Mouse (Mus musculus) heart, postnatal 36 days (tissue): ENCODE measurements around the gene Secisbp2. TPM values are rescaled to one million over a fixed set of nuclear protein-coding genes. Genes with fewer than 3 reads are reported as not detected.
"Not testable (repeated sequence)": the region's sequence is repeated elsewhere in the genome, so short reads cannot be mapped to it uniquely, and the experiment has no call there.

Experiments used
- DNase-seq, 2 experiments: peaks; one replicate each; pipeline ENCODE4 v3.0.0; 2021 to 2022
- intact Hi-C: fragments of 180-260 bp; cut with DNase I; formaldehyde crosslinking; loops from one replicate; pipeline ENCODE4 v1.15.1; 2025
- total RNA-seq, 2 experiments: library from RNA; stranded (reverse); gene quantifications; 2 replicates each; pipeline ENCODE4 v1.2.3; 2021

Gene Secisbp2
- total RNA-seq, 2 experiments from 2014 or later = 12.6 to 14.2 TPM

DNA sequence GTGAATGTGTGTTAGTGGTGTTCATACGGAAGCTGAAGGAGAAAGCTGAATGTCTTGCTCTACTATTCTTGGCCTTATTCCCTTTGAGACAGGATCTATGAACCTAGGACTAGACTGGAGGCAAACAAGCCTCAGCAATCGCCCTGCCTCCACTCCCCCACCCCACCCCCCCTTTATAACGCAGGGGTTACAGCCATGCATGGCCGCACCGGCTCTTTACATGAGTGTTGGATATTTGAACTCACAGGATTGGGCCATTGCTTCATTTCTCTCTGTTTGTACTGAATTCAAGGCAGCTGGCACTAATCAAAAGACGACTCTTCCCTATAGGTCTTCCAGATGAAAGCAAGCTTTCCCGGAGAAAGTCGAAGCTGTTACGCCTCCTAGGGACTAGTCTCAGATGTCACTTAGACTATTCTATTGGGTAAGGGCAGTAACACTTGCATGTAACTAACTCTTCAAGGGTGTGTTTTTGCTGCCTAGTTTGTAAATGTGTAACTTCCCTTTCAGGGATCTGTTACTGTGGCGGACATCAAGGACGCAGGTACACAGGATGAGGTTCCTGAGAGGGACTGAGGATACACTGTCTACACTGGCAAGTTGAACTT, 9.2 kb upstream of the Secisbp2 start:
- intact Hi-C loops = no loop called here
- no peak for DNase-seq

DNA sequence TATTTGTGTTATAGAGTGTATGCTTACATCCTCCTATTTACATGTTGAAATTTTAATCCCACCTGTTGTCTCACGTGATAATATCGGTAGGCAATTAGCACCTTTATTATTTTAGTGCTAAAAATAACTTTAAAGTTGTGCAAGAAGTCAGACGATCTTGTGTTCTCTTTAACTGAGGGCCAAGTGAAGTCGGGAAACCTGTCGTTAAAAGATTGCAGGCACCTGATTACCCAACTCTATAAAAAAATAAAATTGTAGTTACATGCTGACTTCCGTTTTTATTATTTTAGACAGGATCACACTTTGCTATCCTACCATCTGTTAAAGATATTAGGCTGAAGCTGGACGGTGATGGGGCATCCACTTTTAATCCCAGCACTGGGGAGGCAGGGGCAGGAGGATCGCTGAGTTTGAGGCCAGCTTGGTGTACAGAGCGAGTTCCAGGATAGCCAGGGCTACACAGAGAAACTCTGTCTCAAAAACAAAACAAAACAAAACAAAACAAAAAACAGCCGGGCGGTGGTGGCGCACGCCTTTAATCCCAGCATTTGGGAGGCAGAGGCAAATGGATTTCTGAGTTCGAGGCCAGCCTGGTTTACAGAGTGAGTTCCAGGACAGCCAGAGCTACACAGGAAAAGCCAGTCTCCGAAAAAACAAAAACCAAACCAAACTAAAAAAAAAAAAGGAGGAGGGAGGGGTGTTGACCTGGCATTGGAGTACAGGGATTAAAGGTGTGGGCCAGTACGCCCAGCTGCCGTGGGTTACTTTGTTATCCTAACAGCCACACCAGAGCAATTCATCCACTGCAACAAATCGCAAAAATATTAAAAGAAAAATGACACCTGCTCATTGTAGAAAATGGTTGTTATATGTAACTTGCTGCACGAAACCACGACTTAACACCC, 7.3 kb upstream of the Secisbp2 start:
- DNase-seq = no peak

DNA sequence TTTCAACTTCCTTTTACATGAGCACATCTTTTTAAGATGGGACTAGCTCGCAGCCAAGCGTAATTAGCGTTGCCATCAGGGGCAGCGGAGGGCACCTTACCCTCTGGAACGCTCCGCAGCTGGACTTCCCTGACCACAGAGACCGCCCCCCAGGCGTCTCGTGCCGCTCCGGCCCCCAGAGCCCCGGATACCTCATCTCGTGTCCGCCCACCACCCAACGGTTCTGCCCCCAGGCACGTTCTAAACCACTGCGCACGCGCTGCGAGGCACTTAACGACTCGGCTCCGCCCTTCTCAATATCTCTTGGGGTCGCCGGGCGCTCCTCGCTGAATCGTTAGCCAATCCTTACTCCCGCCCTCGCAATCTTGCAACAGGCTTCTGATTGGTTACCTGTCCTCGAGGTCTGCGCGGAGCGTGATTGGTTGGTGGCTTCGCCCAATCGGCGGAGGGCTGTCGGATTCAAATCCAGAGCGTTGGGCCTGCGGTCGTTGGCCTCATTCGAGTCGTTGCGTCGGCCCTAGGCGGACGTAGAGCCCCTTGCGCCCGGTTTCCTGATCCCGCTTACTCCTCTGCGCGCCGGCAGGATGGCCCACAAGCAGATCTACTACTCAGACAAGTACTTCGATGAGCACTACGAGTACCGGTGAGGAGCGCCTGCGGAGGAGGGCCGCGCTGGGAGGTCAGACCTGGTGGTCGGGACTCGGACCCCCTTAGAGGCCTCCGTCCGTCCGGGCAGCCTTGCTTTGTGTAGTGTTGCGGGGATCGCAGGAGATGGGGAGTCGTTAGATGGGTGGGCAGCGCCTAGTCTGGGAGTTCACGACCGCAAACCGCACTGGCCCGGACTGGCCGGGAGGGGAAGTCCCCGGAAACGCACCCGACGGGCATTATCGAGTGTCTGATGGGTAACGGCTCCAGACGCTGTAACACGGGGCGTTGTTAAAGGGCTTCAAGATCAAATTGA, 6.4 kb upstream of the Secisbp2 start, which contains the start of gene Cks2:
Gene Cks2 (plus strand): TSS at position 404 of the 961 bp plus-strand sequence.
- DNase-seq = peak; percentile 92 to 93
- intact Hi-C loops = no loop called here

More for the DNA sequence above, 7.3 kb upstream of the Secisbp2 start:
- intact Hi-C loops = no loop called here

DNA sequence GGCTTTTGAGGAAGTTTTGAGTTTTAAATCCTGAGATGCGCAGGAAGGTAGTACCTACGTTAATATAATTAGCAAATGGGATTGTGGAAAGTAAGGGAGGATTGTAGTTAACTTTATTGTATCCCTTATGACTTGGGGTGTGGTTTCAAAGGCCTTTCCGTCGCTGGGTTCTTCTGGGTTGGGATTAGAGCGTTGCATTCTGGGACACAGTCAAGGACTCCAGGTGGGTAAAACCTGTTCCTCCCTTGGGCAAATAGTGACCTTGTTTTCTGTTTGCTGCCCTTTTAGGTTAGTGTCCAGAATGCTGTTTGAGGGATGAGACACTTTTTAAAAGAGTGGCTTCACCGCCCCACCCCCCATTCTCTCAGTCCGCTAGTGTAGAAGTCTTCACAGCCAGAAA, 5.6 kb upstream of the Secisbp2 start:
- intact Hi-C loops = no loop called here
- no peak for DNase-seq

DNA sequence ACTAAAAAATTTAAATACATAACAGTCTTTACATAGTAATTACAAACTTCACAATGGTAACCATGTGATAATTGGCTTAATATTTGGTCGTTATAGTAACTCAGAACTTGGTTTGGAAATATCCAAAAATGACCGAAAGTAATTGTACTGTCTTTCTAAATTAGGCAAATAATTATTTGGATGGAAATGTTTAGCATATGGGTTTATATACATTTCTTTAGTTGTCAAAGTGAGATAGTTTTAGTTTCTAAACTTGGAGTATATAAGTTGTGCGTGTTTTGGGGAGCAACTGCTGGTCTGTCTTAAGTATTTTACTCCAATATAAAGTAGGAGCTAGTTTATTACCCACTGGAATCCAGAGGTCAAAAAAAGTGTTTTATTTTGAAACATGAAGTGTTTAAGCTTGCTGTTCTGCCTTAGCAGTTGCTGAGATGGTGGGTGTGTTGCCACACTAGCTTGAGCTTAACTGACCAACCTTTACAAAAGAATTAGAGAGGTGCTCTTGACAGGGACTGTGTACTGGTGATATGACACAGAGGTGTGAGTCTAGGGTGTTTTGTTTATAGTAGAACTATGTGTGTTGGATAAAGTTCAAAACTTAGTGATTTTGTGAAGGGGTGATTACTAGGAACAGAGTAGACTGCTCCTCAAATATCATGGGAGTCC, 5.0 kb upstream of the Secisbp2 start:
- DNase-seq = no peak
- intact Hi-C loops = no loop called here

DNA sequence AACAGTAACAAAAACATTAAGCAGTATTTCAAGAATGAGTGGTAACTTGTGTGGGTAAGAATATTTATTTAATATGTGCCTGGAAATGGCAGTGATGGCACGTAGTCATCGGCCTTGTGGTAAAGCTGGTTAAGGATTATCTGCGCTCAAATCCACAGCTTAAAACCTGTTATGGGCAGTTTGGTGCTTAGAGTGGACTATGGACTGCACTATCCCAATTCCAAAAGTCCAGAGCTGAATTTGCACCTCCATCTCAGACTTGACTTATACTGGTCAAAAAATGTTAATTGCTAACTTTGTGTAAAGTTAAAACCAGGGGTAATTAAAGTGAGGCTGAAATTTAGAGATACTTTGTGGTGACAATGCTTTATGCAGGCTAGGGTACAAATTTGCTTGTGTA, 3.7 kb upstream of the Secisbp2 start:
- no peak for DNase-seq
- intact Hi-C loops = no loop called here

DNA sequence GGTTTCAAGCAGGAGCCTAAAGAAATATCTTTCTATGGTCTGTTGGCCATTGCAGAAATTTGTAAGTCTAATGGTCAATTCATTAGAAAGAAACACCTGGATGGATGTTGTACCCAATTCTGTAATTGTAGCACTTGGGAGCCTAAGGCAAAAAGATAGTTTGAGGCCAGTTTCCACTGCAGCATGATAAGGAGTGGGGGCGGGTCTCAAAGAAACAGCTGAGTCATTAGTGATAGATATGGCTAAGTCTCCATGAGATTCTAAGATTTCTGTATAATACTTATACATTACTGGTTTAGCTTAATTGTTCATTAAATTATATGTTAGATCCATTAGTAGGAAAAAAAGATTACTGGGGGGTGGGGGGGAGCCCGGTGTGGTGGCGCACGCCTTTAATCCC, 3.3 kb upstream of the Secisbp2 start:
- DNase-seq = no peak
- intact Hi-C loops = no loop called here

DNA sequence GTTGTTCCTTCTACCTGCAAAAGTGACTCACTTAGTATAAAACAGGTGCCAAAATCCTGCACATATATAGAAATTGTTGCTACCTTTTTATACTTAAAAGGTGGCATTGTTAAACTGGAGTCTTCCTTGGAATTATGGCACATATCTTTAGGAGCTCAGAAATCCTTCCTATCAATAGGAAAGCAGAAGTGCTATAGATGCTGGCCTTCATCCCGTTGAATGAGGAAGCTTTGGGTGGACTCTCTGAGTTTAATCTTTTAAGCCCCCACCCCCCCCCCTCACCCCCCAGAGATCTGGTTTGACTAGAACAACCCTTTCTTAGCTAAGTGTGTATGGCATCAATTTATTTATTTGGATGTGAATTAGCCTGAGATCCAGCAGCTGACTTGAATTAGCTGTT, 1.8 kb upstream of the Secisbp2 start:
- intact Hi-C loops = loop anchor here (5.0 kb wide), 1 partner anchor 168 kb away; no protein-coding TSS in a partner anchor
- DNase-seq = no peak

DNA sequence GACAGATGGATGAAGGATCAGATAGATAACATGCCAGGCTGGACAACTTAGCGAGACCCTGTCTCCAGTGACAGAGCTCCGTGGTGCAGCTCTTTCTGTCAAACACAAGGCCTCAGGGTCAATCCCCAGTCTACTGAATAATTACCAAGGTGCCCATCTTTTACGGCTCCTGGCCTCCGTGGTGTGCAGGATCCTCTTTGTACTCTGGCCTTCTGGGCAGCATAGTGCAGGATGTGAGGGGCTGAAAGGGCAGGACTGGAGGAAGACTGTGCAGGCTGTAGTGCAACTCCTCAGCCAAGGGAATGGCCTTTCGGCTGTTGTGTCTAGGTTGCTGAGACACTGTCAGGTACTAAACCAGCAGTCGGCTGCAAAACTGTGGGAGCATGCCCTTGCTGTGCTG, 1.7 kb downstream of the Secisbp2 start:
- no peak for DNase-seq
- intact Hi-C loops = loop anchor here (5.0 kb wide), 1 partner anchor 164 kb away; no protein-coding TSS in a partner anchor

DNA sequence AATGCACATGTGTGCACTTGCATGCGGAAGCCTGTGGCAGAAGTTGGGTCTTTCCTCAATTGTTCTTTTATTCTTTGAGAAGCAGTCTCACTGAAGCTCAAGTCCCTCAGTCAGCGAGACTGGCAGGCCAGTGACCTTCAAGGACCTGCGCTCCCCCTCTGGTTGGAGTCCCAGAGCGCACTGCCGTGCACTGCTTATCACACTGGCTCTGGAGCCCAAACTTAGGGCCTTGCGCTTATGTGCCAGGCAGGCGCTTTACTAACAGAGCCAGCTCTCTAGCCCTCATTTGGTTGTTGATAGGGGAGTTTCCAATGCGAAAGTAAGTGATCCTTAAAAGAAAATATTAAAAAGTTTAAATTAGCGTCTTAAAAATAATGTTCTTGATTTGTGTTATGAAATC, 2.5 kb downstream of the Secisbp2 start:
- intact Hi-C loops = loop anchor here (5.0 kb wide), 1 partner anchor 163 kb away; no protein-coding TSS in a partner anchor
- peak in 1 of 2 experiments; percentile 26 for DNase-seq

DNA sequence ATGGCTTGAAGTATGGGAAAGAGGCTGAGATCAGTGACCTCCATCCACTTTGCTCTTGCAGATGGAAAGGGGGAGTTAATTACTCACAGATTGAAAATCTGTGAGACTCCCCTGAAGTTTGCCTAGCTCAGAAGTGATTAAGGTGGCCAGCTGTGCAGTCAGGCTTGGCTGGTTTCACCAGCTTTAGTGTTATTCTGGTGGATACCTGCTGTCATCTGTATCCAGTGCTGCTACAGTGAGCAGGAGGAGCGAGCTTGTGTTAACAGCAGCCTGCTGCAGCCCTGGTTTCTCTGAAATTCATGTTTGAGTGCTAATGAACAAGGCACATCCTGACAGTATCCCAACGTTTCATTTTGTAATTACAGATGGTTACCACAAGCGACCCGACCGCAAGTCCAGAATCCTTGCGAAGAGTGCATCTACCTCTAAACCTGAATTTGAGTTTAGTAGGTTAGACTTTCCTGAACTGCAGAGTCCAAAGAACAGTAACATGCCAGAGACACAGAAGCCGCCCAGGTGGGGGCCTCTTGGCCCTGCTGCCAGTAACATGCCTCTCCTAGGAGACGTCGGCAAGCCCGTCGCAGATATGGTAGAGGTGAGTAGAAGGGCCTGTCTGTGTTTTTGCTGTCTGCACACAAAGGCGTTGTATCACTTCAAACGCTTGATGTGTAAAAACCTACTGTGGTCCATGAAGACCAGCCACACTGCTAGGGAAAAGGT, 5.2 kb downstream of the Secisbp2 start:
- no peak for DNase-seq
- intact Hi-C loops = no loop called here

DNA sequence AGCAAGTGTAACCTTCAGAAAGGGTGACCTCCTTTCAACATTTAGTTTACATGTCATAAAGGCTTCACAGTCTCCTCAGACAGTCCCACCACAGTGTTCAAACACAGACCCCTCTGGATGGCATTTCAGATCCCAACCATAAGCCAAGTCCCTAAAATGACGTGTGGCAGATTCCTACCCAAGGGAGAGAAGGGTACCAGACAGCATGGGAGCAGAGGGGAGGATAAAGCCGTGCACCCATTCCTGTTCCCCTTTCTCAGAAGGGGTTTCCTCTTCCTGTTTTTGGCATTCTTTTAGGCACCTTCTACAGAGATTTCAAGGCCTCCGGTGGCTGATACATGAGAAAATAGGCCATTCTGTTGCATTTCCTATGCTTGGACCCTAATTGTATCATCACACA, 6.6 kb downstream of the Secisbp2 start:
- DNase-seq = no peak
- intact Hi-C loops = no loop called here

DNA sequence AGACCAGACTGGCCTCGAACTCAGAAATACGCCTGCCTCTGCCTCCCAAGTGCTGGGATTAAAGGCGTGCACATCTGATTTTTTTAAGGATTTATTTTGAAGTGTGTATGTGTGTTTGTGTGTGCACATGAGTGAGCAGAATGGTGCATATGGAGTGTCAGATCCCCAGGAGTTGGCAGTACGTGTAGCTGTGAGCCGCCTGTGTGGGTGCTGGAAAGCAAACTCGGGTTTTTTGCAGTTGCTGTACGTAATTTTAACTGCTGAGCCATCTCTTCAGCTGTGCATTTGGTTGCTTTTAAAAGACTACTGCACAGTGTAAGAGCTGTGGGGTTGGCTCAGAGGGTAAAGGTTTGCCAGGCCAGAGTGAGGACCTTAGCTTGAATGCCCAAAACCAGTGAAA, 8.1 kb downstream of the Secisbp2 start:
- intact Hi-C loops = no loop called here
- no peak for DNase-seq

DNA sequence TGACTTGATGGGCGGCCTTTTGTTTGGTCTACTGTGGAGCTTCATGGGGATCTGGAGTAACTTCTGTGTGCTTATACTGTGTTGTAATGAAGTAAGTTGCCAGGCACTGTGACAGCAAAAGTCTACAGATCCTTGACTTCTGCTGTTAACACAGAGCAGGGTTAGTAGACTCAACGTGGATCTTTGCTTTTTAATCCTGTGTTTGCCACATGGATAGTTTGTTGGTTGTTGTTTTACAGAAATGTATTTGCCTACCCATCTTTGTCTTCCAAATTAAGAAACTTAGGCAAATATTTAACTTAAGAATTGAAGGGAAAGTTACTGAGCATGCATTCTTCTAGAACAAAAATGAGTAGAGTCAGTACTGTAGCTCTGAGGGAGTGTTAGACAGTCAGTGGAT, 12.1 kb downstream of the Secisbp2 start:
- DNase-seq = no peak
- intact Hi-C loops = no loop called here

DNA sequence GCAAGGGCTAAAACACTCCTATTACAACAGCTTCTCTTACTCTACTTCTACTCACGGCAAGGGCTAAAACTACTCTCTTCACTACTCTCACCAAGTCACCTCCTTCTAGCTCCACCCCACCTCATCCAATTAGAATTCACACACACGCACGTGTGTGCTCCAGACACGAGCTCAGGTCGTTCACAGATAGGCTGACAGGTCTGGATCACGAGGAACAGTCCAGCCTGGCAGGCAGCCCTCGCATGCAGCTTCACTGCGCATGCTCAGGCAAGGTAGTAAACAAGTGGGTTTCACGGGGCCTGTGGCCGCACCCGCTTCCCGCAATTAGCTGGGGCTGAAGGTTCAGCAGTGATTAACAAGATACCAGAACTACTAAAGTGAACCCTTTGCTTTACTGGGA, 16.7 kb downstream of the Secisbp2 start:
- DNase-seq, intact Hi-C loops: not testable (repeated sequence)

DNA sequence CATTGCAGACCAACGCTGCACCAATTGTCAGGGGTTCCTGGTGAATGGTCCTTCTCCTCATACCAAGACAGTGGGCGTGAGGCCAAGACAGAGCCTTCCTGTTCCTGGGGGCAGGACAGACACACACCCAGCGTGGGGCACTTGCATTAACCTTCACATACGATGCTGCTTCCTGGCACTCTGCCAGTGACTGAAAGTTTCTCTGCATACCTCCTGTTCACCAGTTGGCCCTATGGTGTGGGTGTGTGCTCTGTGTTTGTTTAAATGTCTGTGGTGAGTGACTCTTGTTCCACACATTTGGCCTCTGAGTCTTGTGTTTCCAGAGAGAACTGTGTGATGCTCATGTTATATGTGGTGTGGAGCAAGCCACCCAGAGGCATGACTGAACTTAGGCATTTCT, 25.1 kb downstream of the Secisbp2 start:
- DNase-seq = no peak
- intact Hi-C loops = no loop called here

DNA sequence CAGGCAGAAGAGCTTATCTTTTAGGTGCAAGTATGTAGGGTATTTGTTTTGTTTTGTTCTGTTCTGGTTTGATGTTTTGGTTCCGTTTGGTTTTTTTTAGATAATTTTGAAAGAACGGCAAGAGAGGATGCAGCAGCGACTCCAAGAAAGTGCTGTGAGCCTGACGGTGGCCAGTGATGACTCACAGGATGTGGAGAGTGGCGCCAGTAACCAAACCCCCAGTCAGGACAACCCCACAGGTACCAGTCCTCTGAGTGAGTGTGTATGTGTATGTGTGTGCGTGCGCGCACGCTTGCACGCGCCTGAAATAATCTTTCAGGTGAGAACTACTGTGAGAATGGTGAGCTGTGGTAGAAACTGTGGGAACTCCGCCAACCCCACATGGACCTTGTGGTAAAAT, 25.5 kb downstream of the Secisbp2 start:
- DNase-seq = no peak
- intact Hi-C loops = no loop called here

DNA sequence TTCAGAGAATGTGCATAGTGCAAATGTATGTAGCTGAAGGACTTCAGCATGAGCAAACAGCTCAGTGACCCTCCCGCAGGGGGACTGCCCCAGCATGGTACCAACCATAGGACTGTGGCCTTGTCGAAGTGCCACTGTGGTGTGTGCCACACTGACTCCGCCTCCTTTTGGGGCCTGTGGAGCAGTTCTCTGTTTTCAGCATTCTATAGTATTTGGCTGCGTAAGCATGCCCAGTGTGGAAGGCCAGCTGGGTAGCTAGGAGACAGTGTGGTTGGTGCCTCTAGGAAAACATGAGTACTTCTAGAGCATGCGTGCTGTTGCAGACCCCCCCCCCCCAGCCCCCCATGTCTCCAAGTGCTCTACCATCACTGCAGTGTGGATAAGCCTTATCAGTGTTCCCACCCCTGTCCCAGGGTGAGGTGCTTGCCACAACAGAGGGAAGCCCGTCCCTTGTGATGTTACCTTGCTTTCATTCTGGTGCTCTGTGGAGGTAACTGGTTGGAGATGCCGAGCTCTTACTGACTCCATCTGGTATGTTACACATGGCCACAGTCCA, 26.2 kb downstream of the Secisbp2 start:
- intact Hi-C loops = no loop called here
- DNase-seq = no peak

DNA sequence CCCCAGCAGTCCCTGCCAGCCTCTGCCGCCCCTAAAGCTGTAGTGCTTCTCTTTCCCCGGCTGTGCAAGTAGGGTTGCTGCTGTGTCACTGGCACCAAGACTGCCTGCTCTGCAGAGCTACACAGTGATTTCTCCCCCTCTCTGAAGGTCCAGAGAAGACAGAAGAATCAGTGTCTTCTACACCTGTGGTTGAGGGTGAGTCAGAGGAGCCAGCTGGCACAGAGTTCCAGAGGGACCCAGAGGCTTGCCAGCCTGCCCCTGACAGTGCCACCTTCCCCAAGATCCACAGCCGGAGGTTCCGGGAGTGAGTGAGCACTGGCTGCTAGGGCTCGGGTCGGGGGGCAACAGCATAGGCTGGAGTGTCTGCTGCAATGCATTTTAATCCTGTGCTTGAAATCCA, 27.2 kb downstream of the Secisbp2 start:
- no peak for DNase-seq
- intact Hi-C loops = no loop called here
